Mouse (Mus musculus): ENCODE measurements at regions not wholly inside any gene's neighbourhood (a gene's known extent, or its start where the extent isn't known, plus 50 kb on each side); places are given as distances from the start of the nearest gene placed in this dataset.

DNA sequence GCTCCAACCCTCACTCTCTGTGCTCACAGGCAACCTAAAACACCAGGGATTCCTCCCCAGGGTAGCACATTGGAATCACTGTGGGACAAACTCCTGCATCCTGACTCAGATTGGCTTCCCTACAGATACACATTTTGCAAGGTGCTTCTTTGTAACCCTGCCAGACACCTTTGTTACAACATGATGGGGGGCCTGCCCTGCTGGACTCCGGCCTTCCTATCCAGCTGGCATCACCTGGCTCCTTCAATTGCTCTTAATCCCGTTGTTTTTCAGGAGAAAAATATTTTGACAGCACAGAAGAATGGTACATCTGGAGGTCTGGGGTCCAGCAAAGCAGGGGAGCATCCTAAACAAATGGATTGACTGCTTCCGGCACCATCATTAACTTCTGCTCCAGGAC lies 242.8 kb downstream of the Snx10 start:
- Histone ChIP-seq H3K27ac (peak overlapping the region; percentile 50), H3K9me3 (no peaks in the 10 kb centered on the region), H3K36me3 (no peaks in the 10 kb centered on the region), H3K4me2 (no peak overlapping the region), H3K4me1 (replicated peaks) (peaks cover 26% of the 10 kb centered on the region), H3K4me3 (no peak overlapping the region), H3K27me3 (no peaks in the 10 kb centered on the region), H3K9ac (no peak overlapping the region)
- no peak for ATAC-seq (ENCODE audit: low FRiP score)
- WGBS = 17% methylated on average over 3 of the region's 3 CpGs

DNA sequence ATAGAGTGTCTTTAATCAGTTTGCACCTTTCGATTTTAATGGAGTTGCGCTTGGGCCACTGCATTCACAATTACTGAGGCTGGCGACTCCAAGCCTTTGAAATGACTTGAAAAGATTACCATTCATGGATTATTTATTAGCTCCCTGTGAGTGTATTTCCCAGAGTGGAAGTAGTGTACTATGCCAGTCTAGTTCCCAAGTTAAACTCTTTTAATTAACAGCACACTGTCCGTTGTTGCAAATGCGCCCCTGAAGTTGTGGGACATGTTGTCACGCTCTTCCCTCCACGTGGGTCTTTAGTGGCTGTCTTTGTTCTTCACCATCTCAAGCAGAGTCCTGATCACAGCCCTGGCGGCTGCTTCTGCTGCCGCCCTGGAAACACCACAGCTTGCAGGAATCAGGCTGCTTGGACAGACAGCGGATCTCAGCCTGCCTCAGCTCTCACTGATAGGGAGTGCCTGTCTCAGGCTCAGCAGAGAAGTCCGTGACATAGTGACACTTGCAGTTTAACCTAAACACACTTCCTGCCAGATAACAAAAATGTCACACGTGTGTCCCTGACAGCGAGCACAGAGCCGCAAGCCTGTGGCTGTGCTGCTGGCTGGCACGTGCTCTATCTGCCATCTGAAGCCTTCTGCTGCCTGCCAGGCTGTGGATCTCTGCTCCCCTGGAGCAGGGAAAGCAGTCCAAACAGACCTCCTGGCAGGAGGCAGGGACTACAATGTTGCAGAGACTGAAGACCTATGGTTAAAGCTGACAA lies 244.1 kb downstream of the Snx10 start:
- peak overlapping the region; percentile 43 for H3K4me2 ChIP-seq
- H3K4me1 ChIP-seq (replicated peaks) = peaks cover 27% of the 10 kb centered on the region
- H3K27ac ChIP-seq = peak overlapping the region; percentile 87
- no peaks in the 10 kb centered on the region for H3K27me3 ChIP-seq
- H3K36me3 ChIP-seq = no peaks in the 10 kb centered on the region
- 3% methylated on average over 15 of the region's 15 CpGs for WGBS
- peak overlapping the region; percentile 64 for H3K9ac ChIP-seq
- peak; percentile 87 for ATAC-seq (ENCODE audit: low FRiP score)
- H3K9me3 ChIP-seq = no peaks in the 10 kb centered on the region
- H3K4me3 ChIP-seq = peak overlapping the region; percentile 13

DNA sequence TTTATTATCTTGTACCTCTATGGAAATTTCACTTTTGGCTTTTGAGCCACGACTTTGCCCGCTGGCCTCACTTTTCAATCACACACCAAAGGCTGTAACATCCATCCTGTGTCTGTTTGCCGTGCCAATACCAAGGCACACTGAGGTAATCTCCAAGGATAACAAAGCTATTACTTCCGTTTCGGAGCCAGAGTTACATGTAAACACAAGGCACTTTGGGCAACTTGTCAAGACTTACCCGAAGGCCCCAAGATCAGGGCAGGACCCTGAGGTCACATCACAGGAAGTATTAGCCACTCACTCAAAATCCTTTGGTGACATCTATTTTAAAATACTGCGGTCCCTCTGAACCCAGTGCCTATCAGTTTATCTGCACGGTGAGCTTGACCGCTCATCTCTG lies 241.3 kb downstream of the Skap2 start:
- peaks cover 27% of the 10 kb centered on the region for H3K4me1 ChIP-seq (replicated peaks)
- no peaks in the 10 kb centered on the region for H3K27me3 ChIP-seq
- no peaks in the 10 kb centered on the region for H3K9me3 ChIP-seq
- ATAC-seq (ENCODE audit: low FRiP score) = no peak
- H3K4me3 ChIP-seq = no peak overlapping the region
- no peak overlapping the region for H3K4me2 ChIP-seq
- no peak overlapping the region for H3K27ac ChIP-seq
- no peaks in the 10 kb centered on the region for H3K36me3 ChIP-seq
- 82% methylated on average over 9 of the region's 9 CpGs for WGBS
- H3K9ac ChIP-seq = no peak overlapping the region

DNA sequence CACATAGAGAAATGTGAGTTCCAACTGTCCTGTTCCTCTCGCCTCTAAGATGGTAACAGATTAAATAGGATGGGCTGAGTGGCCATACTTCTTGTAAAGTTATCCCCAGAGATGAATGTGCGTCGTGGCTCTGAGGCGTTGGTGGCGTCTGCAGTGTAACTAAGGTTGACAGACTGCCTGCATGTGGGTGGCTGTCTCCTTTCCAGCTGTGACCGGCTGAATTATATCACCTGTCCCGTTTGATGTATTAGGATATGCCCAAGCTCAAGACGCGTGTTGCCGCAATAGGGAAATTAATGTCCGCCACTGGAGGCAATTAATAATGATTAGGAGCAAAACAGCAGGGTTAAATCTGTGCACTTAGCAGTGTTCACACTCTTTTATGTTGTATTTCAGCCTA lies 240.9 kb downstream of the Skap2 start:
- Histone ChIP-seq H3K4me3 (no peak overlapping the region), H3K27ac (no peak overlapping the region), H3K4me2 (no peak overlapping the region), H3K4me1 (replicated peaks) (peaks cover 24% of the 10 kb centered on the region), H3K9ac (no peak overlapping the region), H3K36me3 (no peaks in the 10 kb centered on the region), H3K9me3 (no peaks in the 10 kb centered on the region), H3K27me3 (no peaks in the 10 kb centered on the region)
- no peak for ATAC-seq (ENCODE audit: low FRiP score)
- WGBS = 43% methylated on average over 11 of the region's 11 CpGs

DNA sequence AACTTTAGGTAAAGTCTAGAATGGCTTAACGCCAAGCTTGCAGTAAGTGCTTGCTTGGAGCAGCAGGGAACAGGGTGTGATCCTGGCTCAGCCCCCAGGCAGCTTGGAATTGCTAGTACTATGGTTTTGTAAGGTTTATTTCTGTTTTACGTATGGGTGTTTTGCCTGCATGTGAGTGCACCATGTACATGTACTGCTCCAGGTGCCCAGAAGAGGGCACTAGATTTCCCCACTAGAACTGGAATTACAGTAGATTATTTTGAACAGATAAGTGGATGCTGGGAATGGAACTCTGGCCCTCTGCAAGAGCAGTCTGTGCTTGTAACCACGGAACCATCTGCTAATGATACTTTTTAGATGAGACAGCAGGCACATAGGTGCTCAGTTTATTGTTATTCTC lies 237.6 kb downstream of the Skap2 start:
- Histone ChIP-seq H3K4me3 (no peak overlapping the region), H3K27me3 (no peaks in the 10 kb centered on the region), H3K36me3 (no peaks in the 10 kb centered on the region), H3K27ac (no peak overlapping the region), H3K9ac (no peak overlapping the region), H3K9me3 (no peaks in the 10 kb centered on the region), H3K4me2 (no peak overlapping the region), H3K4me1 (replicated peaks) (peaks cover 7% of the 10 kb centered on the region)
- no peak for ATAC-seq (ENCODE audit: low FRiP score)
- 80% methylated on average over 3 of the region's 3 CpGs for WGBS

DNA sequence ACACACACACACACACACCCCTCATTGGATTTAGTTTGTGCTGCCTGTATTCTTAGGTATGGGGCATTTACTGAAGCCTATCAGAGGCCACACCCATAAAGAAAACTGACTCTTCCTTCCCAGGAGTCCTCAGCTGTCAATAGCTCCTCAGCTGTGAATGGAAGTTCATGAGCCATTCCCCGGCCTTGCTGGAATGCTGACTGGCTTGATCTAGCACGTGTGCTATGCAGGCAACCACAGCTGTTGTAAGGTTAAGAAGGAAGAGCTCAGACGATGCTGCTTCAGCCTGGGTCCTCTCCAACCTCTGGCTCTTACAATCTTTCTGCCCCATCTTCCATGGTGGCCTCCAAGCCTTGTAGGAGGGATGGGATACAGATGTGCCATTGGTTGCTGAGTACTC lies 226.7 kb downstream of the Skap2 start:
- no peak overlapping the region for H3K9ac ChIP-seq
- H3K9me3 ChIP-seq = no peaks in the 10 kb centered on the region
- no peaks in the 10 kb centered on the region for H3K27me3 ChIP-seq
- no peak overlapping the region for H3K27ac ChIP-seq
- peaks cover 10% of the 10 kb centered on the region for H3K4me1 ChIP-seq (replicated peaks)
- no peak overlapping the region for H3K4me2 ChIP-seq
- H3K4me3 ChIP-seq = no peak overlapping the region
- H3K36me3 ChIP-seq = no peaks in the 10 kb centered on the region
- ATAC-seq (ENCODE audit: low FRiP score) = no peak
- 68% methylated on average over 3 of the region's 3 CpGs for WGBS

DNA sequence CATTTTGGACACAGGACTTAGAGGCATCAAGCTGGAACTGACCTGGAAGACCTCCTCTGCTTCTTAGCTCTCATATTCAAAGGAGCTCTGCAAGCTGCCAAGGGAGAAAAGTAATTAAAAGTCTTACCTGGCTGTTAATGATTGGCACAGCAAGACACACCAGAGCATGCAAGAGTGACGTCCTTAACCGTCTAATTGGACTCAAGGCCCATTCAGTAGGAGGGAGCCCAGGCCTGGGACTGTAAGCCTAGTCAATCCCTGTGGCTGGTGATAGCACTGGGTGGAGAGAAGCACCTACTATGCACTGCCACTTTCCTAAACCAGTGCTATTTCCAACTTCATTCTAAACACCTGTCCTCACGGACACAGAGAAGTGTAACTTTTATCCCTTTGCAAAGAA lies 225.5 kb downstream of the Skap2 start:
- Histone ChIP-seq H3K4me1 (replicated peaks) (peaks cover 15% of the 10 kb centered on the region), H3K4me3 (no peak overlapping the region), H3K9me3 (no peaks in the 10 kb centered on the region), H3K4me2 (no peak overlapping the region), H3K27me3 (no peaks in the 10 kb centered on the region), H3K9ac (no peak overlapping the region), H3K27ac (no peak overlapping the region), H3K36me3 (no peaks in the 10 kb centered on the region)
- ATAC-seq (ENCODE audit: low FRiP score) = no peak
- WGBS = 86% methylated on average over 3 of the region's 3 CpGs

DNA sequence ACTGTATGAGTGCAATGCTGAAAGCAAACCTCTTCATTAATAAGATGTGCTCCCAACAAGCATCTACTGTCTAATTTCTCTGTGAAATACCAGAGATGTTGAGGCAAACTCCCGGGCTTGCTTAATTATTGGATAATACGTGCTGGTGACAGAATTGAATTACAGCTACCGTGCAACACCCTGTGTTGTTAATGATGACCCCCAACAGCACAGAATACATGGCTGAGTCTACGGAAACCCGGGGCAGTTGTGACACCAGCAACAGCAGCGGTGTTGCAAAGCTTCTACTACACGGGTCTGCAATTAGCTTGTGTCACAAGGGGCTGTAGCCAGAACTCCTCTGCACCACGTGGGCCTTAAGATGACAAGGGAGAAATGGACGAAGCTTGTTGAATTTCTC lies 224.2 kb downstream of the Skap2 start:
- H3K27ac ChIP-seq = no peak overlapping the region
- no peaks in the 10 kb centered on the region for H3K27me3 ChIP-seq
- peaks cover 15% of the 10 kb centered on the region for H3K4me1 ChIP-seq (replicated peaks)
- no peak overlapping the region for H3K4me2 ChIP-seq
- H3K36me3 ChIP-seq = no peaks in the 10 kb centered on the region
- WGBS = 78% methylated on average over 9 of the region's 9 CpGs
- no peak for ATAC-seq (ENCODE audit: low FRiP score)
- H3K4me3 ChIP-seq = no peak overlapping the region
- H3K9ac ChIP-seq = no peak overlapping the region
- no peaks in the 10 kb centered on the region for H3K9me3 ChIP-seq

DNA sequence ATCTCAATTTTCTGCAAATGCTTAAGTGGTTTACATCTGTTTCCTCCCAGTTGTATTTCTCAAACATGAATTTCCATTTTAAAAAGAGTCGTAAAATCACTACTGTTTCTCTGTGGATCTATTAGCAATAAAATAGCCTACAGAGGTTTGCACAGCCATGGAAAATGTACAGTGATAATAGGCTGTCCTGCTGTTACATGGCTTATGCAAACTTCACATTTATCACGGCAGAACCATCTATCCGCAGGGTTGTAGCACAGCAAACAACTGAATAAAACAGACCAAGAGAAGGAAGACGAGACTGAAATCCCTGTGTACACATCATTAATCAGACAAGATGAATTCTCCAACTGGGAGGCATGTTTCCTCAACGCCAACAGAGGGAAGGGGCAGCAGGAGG lies 222.1 kb downstream of the Skap2 start:
- H3K27me3 ChIP-seq = no peaks in the 10 kb centered on the region
- H3K36me3 ChIP-seq = no peaks in the 10 kb centered on the region
- H3K4me2 ChIP-seq = no peak overlapping the region
- H3K4me3 ChIP-seq = no peak overlapping the region
- no peaks in the 10 kb centered on the region for H3K9me3 ChIP-seq
- WGBS = 49% methylated on average over 5 of the region's 5 CpGs
- H3K4me1 ChIP-seq (replicated peaks) = peaks cover 15% of the 10 kb centered on the region
- ATAC-seq (ENCODE audit: low FRiP score) = peak; percentile 64
- H3K9ac ChIP-seq = no peak overlapping the region
- peak overlapping the region; percentile 74 for H3K27ac ChIP-seq

DNA sequence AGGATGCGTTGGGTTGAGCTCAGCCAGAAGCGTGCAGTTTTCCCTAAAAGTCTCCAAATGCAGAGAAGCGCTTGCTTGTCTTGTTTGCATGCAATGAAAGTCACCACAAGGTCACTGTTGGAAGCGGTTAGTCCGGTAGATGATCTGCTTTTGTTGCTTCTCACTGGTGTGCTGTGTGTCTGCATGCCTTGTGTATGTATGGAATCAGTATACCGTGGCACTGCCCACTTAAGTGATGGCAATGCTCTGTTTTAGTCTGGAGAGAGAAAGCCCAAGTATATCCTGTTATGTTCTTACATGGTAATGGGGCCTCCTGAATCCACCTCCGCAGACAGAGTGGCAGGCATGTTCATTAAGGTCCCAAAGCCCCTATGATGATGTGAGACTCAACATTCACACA lies 221.7 kb downstream of the Skap2 start:
- Histone ChIP-seq H3K9ac (no peak overlapping the region), H3K4me1 (replicated peaks) (peaks cover 15% of the 10 kb centered on the region), H3K4me2 (no peak overlapping the region)

DNA sequence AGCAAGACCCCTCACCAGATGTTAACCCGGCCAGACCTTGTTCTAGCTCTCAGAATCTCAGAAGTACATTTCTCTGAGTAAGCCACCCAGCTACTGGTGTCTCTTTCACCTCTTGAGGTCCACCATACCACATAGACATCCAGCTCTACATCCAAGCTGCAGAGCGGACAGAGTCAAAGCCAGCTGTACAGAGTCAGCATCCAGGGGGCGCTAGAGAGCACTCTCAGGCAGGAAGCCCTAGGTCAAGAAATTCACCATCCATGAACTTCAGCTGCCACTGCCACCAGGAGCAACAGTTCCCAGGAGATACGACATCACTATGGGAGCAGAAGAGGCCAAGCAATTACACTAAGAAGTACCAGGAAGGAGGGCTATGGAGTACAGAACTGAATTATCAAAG lies 217.0 kb downstream of the Skap2 start:
- H3K27me3 ChIP-seq = no peaks in the 10 kb centered on the region

More for the DNA sequence above, 221.7 kb downstream of the Skap2 start:
- Histone ChIP-seq H3K9me3 (no peaks in the 10 kb centered on the region), H3K27ac (peak overlapping the region; percentile 74), H3K27me3 (no peaks in the 10 kb centered on the region), H3K4me3 (no peak overlapping the region), H3K36me3 (no peaks in the 10 kb centered on the region)
- no peak for ATAC-seq (ENCODE audit: low FRiP score)
- WGBS = 72% methylated on average over 7 of the region's 7 CpGs

DNA sequence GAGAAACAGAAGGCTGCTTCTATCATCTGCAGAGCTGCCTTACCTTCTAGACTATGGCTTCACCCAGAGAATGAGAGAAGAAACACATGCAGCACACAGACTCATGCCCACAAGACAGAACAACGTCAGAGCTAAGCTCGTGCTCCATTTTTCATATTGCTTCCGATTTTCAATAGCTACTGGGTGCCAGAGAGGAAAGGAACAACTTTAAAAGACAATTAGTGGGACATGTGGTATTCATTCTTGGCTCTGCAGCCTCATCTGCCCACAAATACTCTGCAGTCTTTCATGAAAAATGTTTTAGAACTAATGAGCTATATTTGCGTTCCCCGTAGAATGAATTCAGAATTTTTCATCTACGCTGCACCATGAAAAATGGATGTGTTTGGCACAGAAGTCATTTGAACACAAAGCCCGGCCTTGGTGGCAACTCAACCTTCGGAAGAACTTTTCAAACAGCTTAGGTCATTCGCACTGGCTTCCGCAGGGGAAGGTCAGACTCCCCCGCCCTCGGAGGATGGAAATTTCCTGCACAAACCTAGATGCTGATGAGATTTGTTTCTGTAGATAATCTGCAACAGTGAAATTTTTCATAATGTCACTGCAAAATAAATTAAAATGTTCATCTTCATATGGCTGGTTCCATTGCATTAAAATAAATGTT lies 213.6 kb downstream of the Skap2 start:
- Histone ChIP-seq H3K27ac (0 out of 2 replicates have a peak overlapping the region, but pooled peaks have one; percentile 30), H3K9ac (no peak overlapping the region), H3K4me2 (no peak overlapping the region), H3K4me3 (no peak overlapping the region), H3K9me3 (no peaks in the 10 kb centered on the region), H3K27me3 (no peaks in the 10 kb centered on the region), H3K4me1 (replicated peaks) (peaks cover 3% of the 10 kb centered on the region; the same call in 1 of the 2 replicates), H3K36me3 (no peaks in the 10 kb centered on the region)
- 78% methylated on average over 12 of the region's 12 CpGs for WGBS
- ATAC-seq (ENCODE audit: low FRiP score) = no peak

More for the DNA sequence above, 217.0 kb downstream of the Skap2 start:
- Histone ChIP-seq H3K36me3 (no peaks in the 10 kb centered on the region), H3K4me3 (no peak overlapping the region), H3K27ac (no peak overlapping the region), H3K9me3 (no peaks in the 10 kb centered on the region), H3K4me2 (no peak overlapping the region), H3K9ac (no peak overlapping the region), H3K4me1 (replicated peaks) (peaks cover 12% of the 10 kb centered on the region)
- 53% methylated on average over 4 of the region's 4 CpGs for WGBS
- no peak for ATAC-seq (ENCODE audit: low FRiP score)

DNA sequence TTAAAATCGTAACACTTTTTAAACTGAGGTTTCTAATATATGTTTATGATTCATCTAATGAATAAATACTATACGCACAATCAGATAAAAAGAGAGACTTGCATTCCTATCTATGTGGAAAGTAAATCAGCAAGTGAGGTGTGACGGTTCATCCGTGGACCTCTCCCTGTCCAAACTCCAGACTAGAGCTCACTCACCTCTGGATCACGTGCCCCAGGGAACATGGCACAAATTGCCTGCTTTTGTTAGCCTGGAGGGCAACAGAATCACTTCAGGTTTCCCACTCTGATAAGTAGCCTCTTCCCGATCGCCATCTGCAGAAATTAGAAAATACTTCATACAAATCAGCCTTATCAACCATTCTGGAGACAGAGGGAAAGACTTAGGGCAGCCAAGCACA lies 206.7 kb downstream of the Skap2 start:
- no peaks in the 10 kb centered on the region for H3K27me3 ChIP-seq
- no peak overlapping the region for H3K4me3 ChIP-seq
- H3K9me3 ChIP-seq = no peaks in the 10 kb centered on the region
- WGBS = 77% methylated on average over 7 of the region's 7 CpGs
- no peak for ATAC-seq (ENCODE audit: low FRiP score)
- no peak overlapping the region for H3K9ac ChIP-seq
- no peak overlapping the region for H3K4me2 ChIP-seq
- H3K27ac ChIP-seq = no peak overlapping the region
- H3K4me1 ChIP-seq (replicated peaks) = no peaks in the 10 kb centered on the region
- H3K36me3 ChIP-seq = no peaks in the 10 kb centered on the region
